Mouse (Mus musculus) ES-Bruce4 (cell line): Measurements from ENCODE around the gene Nlrp14.

Experiments
- CTCF ChIP-seq: IDR thresholded peaks from one replicate; pipeline ENCODE4 v1.8.1; 2011; ENCODE audit warnings: low read depth, low read length
- EP300 ChIP-seq: IDR thresholded peaks from 2 replicates; pipeline ENCODE4 v1.6.1; 2011; ENCODE audit warnings: low read depth, low read length; ENCODE audit not compliant: insufficient read depth
- POLR2A ChIP-seq: IDR thresholded peaks from one replicate; pipeline ENCODE4 v1.8.1; 2011; ENCODE audit warnings: low read length; ENCODE audit not compliant: insufficient read depth

GRCm38 (mm10) chr7:107215723-107216122, 48.9 kb downstream of the Nlrp14 start:
- TF ChIP-seq CTCF (peak; percentile 35), POLR2A (no peak), EP300 (no peak)
